7 mouse cellular contexts compared by ENCODE assay signal in genomic region chr17:33779271-33779966, GRCm38 (mm10). TPM values are rescaled to one million over a fixed set of nuclear protein-coding genes. Genes with fewer than 3 reads are reported as not detected.
DNase-seq lines count a peak whose midpoint lies in the region; ATAC-seq and TF ChIP-seq lines count a peak whose summit lies in the region.

No protein-coding gene starts in this region.

- H3K27ac ChIP-seq in embryonic facial prominence, embryonic 13.5 days, result peak overlapping the region; percentile 94
- peak overlapping the region; percentile 88 for H3K27ac ChIP-seq in heart, adult 2 months
- peak overlapping the region; percentile 75 for H3K27ac ChIP-seq in kidney, adult 2 months (ENCODE audit: insufficient read depth, low read depth, low read length)
- peak overlapping the region; percentile 53; the same call in 1 of the 2 replicates for H3K27ac ChIP-seq in midbrain, embryonic 15.5 days
- peak overlapping the region; percentile 84 for H3K27ac ChIP-seq in stomach, postnatal 0 days (replicated peaks)

- intact Hi-C loops in heart, adult 2 months (cut with DNase I), result loop anchor here (2.0 kb wide), 1 partner anchor 23 kb away; no protein-coding TSS in a partner anchor
- intact Hi-C loops in left cerebral cortex, postnatal 36 days (cut with DNase I), result no loop called here

- H3K9me3 ChIP-seq in embryonic facial prominence, embryonic 13.5 days, result no peaks in the 10 kb centered on the region
- H3K9me3 ChIP-seq in midbrain, embryonic 15.5 days, result no peaks in the 10 kb centered on the region
- no peaks in the 10 kb centered on the region for H3K9me3 ChIP-seq in stomach, postnatal 0 days (ENCODE audit: control insufficient read depth, low read length)

- 18% methylated on average over 9 of the region's 9 CpGs for WGBS in embryonic facial prominence, embryonic 13.5 days
- WGBS in heart, adult 2 months, result 5% methylated on average over 9 of the region's 9 CpGs
- WGBS in kidney, adult 2 months, result 13% methylated on average over 9 of the region's 9 CpGs
- 56% methylated on average over 9 of the region's 9 CpGs for WGBS in midbrain, embryonic 15.5 days
- WGBS in stomach, postnatal 0 days, result 18% methylated on average over 9 of the region's 9 CpGs

- peak; percentile 58; the same call in 1 of the 2 replicates for TF ChIP-seq POLR2A in heart, adult 2 months (IDR thresholded peaks at IDR 0.05; ENCODE audit: insufficient read depth, low read depth, low read length)
- peak; percentile 35 for TF ChIP-seq POLR2A in kidney, adult 2 months (IDR thresholded peaks at IDR 0.05; ENCODE audit: low read depth, low read length)

- peak; percentile 98 for TF ChIP-seq EP300 in heart, adult 2 months (IDR thresholded peaks at IDR 0.05; ENCODE audit: insufficient read depth, low read depth, low read length)
- TF ChIP-seq EP300 in stomach, postnatal 0 days (optimal IDR thresholded peaks at IDR 0.05), result peak; percentile 81

- peak; percentile 91 for ATAC-seq in embryonic facial prominence, embryonic 13.5 days (ENCODE audit: insufficient number of reproducible peaks, insufficient read depth, low FRiP score, low TSS enrichment, low read depth)
- ATAC-seq in midbrain, embryonic 15.5 days (replicated peaks), result peak; percentile 65
- ATAC-seq in stomach, postnatal 0 days (ENCODE audit: low FRiP score, low TSS enrichment), result peak; percentile 85

- H3K79me2 ChIP-seq in heart, adult 2 months (replicated peaks; ENCODE audit: control insufficient read depth, insufficient read depth, low read length), result no peaks in the 10 kb centered on the region

- no peaks in the 10 kb centered on the region for H3K27me3 ChIP-seq in embryonic facial prominence, embryonic 13.5 days
- no peaks in the 10 kb centered on the region for H3K27me3 ChIP-seq in heart, adult 2 months (ENCODE audit: control insufficient read depth, insufficient read depth, low read length)
- H3K27me3 ChIP-seq in kidney, adult 2 months (replicated peaks; ENCODE audit: control insufficient read depth, insufficient read depth, low read length), result no peaks in the 10 kb centered on the region
- H3K27me3 ChIP-seq in midbrain, embryonic 15.5 days (replicated peaks), result 0 out of 2 replicates have a peak, but pooled peaks cover 3% of the 10 kb centered on the region
- no peaks in the 10 kb centered on the region for H3K27me3 ChIP-seq in stomach, postnatal 0 days (ENCODE audit: control insufficient read depth, insufficient read depth, low read length)

- peaks cover 43% of the 10 kb centered on the region for H3K36me3 ChIP-seq in embryonic facial prominence, embryonic 13.5 days
- H3K36me3 ChIP-seq in heart, adult 2 months (ENCODE audit: control insufficient read depth, insufficient read depth, low read length), result peaks cover 8% of the 10 kb centered on the region
- peaks cover 5% of the 10 kb centered on the region; the same call in 1 of the 2 replicates for H3K36me3 ChIP-seq in kidney, adult 2 months (ENCODE audit: control insufficient read depth, insufficient read depth, low read length)
- H3K36me3 ChIP-seq in midbrain, embryonic 15.5 days (replicated peaks), result no peaks in the 10 kb centered on the region
- no peaks in the 10 kb centered on the region for H3K36me3 ChIP-seq in stomach, postnatal 0 days (ENCODE audit: control insufficient read depth, insufficient read depth, low read length)

- 0 out of 2 replicates have a peak overlapping the region, but pooled peaks have one; percentile 16 for H3K9ac ChIP-seq in embryonic facial prominence, embryonic 13.5 days
- H3K9ac ChIP-seq in heart, adult 2 months (ENCODE audit: low read depth, low read length), result no peak overlapping the region; the same call in 1 of the 2 replicates
- no peak overlapping the region for H3K9ac ChIP-seq in midbrain, embryonic 15.5 days
- peak overlapping the region; percentile 24 for H3K9ac ChIP-seq in stomach, postnatal 0 days (ENCODE audit: low read length)

- H3K4me3 ChIP-seq in embryonic facial prominence, embryonic 13.5 days, result peak overlapping the region; percentile 55
- H3K4me3 ChIP-seq in heart, adult 2 months, result peak overlapping the region; percentile 56
- peak overlapping the region; percentile 28 for H3K4me3 ChIP-seq in kidney, adult 2 months (ENCODE audit: insufficient read depth, low read depth, low read length)
- no peak overlapping the region for H3K4me3 ChIP-seq in midbrain, embryonic 15.5 days
- H3K4me3 ChIP-seq in stomach, postnatal 0 days (ENCODE audit: low read depth, low read length), result peak overlapping the region; percentile 24

- H3K4me1 ChIP-seq in embryonic facial prominence, embryonic 13.5 days, result peaks cover 61% of the 10 kb centered on the region
- peaks cover 27% of the 10 kb centered on the region for H3K4me1 ChIP-seq in heart, adult 2 months (ENCODE audit: control insufficient read depth, insufficient read depth, low read length)
- H3K4me1 ChIP-seq in kidney, adult 2 months (ENCODE audit: control insufficient read depth, insufficient read depth, low read length), result peaks cover 38% of the 10 kb centered on the region
- peaks cover 13% of the 10 kb centered on the region for H3K4me1 ChIP-seq in midbrain, embryonic 15.5 days
- H3K4me1 ChIP-seq in stomach, postnatal 0 days (replicated peaks; ENCODE audit: control insufficient read depth, insufficient read depth), result peaks cover 31% of the 10 kb centered on the region

- TF ChIP-seq CTCF in heart, adult 2 months (IDR thresholded peaks at IDR 0.05), result no peak
- no peak for TF ChIP-seq CTCF in kidney, adult 2 months (conservative IDR thresholded peaks at IDR 0.05; ENCODE audit: insufficient read depth, insufficient read length, low read depth, low read length)
- no peak for TF ChIP-seq CTCF in stomach, postnatal 0 days (IDR thresholded peaks at IDR 0.05; ENCODE audit: low read depth)

- DNase-seq in brain, adult 2 months (ENCODE audit: low read depth, low spot score), result peak; percentile 82
- peak; percentile 95 to 96 for DNase-seq in heart, adult 2 months
- DNase-seq in kidney, adult 2 months, result peak; percentile 99
- peak; percentile 67 to 80 for DNase-seq in left cerebral cortex, postnatal 36 days (ENCODE audit: low spot score in 2 of 2)
- peak; percentile 87 for DNase-seq in stomach, postnatal 0 days (ENCODE audit: low spot score)

- H3K4me2 ChIP-seq in embryonic facial prominence, embryonic 13.5 days, result peak overlapping the region; percentile 84
- peak overlapping the region; percentile 82; the same call in 1 of the 2 replicates for H3K4me2 ChIP-seq in midbrain, embryonic 15.5 days
- H3K4me2 ChIP-seq in stomach, postnatal 0 days (replicated peaks; ENCODE audit: low read depth), result peak overlapping the region; percentile 75

RNA-seq across cellular contexts. Expression of gene Angptl4, which starts 2.2 kb away (rescaled TPM):
- 53.0 and 60.7 TPM in 2 replicates for polyA plus RNA-seq in embryonic facial prominence, embryonic 13.5 days (2015; fragmentation: Nextera tagmentation; extraction: Ambion mirVana)
- 1 to 10 TPM; 4.7 to 7.2 TPM for total RNA-seq in heart, adult 2 months (2021)
- polyA plus RNA-seq in heart, adult 2 months (2012; rRNA removed), result 13.2 and 18.9 TPM in 2 replicates
- 19.2 and 21.0 TPM in 2 replicates for polyA plus RNA-seq in kidney, adult 2 months (2012; rRNA removed)
- 1 to 10 TPM; 3.3 to 4.8 TPM for total RNA-seq in left cerebral cortex, postnatal 36 days (2021)
- polyA plus RNA-seq in midbrain, embryonic 15.5 days (2015; fragmentation: Nextera tagmentation; extraction: Ambion mirVana), result 22.6 and 23.3 TPM in 2 replicates
- polyA plus RNA-seq in stomach, postnatal 0 days (2015; fragmentation: Nextera tagmentation; extraction: Ambion mirVana), result 31.3 and 42.4 TPM in 2 replicates

RNA-seq across cellular contexts. Expression of gene Rab11b, which starts 19.1 kb away (rescaled TPM):
- polyA plus RNA-seq in embryonic facial prominence, embryonic 13.5 days (2015; fragmentation: Nextera tagmentation; extraction: Ambion mirVana), result 324 and 385 TPM in 2 replicates
- 100 to 1,000 TPM; 238 to 272 TPM for total RNA-seq in heart, adult 2 months (2021)
- polyA plus RNA-seq in heart, adult 2 months (2012; rRNA removed), result 388 and 477 TPM in 2 replicates
- polyA plus RNA-seq in kidney, adult 2 months (2012; rRNA removed), result 291 and 303 TPM in 2 replicates
- total RNA-seq in left cerebral cortex, postnatal 36 days (2021), result 100 to 1,000 TPM; 328 to 372 TPM
- 630 and 639 TPM in 2 replicates for polyA plus RNA-seq in midbrain, embryonic 15.5 days (2015; fragmentation: Nextera tagmentation; extraction: Ambion mirVana)
- polyA plus RNA-seq in stomach, postnatal 0 days (2015; fragmentation: Nextera tagmentation; extraction: Ambion mirVana), result 164 TPM in 2 replicates

RNA-seq across cellular contexts. Expression of gene Kank3, which starts 30.9 kb away (rescaled TPM):
- polyA plus RNA-seq in embryonic facial prominence, embryonic 13.5 days (2015; fragmentation: Nextera tagmentation; extraction: Ambion mirVana), result 34.4 and 37.9 TPM in 2 replicates
- 10 to 100 TPM; 54.6 to 61.0 TPM for total RNA-seq in heart, adult 2 months (2021)
- 139 and 168 TPM in 2 replicates for polyA plus RNA-seq in heart, adult 2 months (2012; rRNA removed)
- 83.0 and 89.3 TPM in 2 replicates for polyA plus RNA-seq in kidney, adult 2 months (2012; rRNA removed)
- 10 to 100 TPM; 27.0 to 44.8 TPM for total RNA-seq in left cerebral cortex, postnatal 36 days (2021)
- polyA plus RNA-seq in midbrain, embryonic 15.5 days (2015; fragmentation: Nextera tagmentation; extraction: Ambion mirVana), result 51.5 and 53.4 TPM in 2 replicates
- polyA plus RNA-seq in stomach, postnatal 0 days (2015; fragmentation: Nextera tagmentation; extraction: Ambion mirVana), result 17.1 and 20.3 TPM in 2 replicates

RNA-seq across cellular contexts. Expression of gene Rps28, which starts 44.9 kb away (rescaled TPM):
- 1,111 and 1,168 TPM in 2 replicates for polyA plus RNA-seq in embryonic facial prominence, embryonic 13.5 days (2015; fragmentation: Nextera tagmentation; extraction: Ambion mirVana)
- total RNA-seq in heart, adult 2 months (2021), result 100 to 1,000 TPM; 683 to 757 TPM
- 329 and 480 TPM in 2 replicates for polyA plus RNA-seq in heart, adult 2 months (2012; rRNA removed)
- 620 and 1,023 TPM in 2 replicates for polyA plus RNA-seq in kidney, adult 2 months (2012; rRNA removed)
- 100 to 1,000 TPM; 651 to 708 TPM for total RNA-seq in left cerebral cortex, postnatal 36 days (2021)
- polyA plus RNA-seq in midbrain, embryonic 15.5 days (2015; fragmentation: Nextera tagmentation; extraction: Ambion mirVana), result 476 TPM in 2 replicates
- polyA plus RNA-seq in stomach, postnatal 0 days (2015; fragmentation: Nextera tagmentation; extraction: Ambion mirVana), result 1,008 and 1,055 TPM in 2 replicates

RNA-seq across cellular contexts. Expression of gene Ndufa7, which starts 45.0 kb away (rescaled TPM):
- 464 and 506 TPM in 2 replicates for polyA plus RNA-seq in embryonic facial prominence, embryonic 13.5 days (2015; fragmentation: Nextera tagmentation; extraction: Ambion mirVana)
- 100 to 1,000 TPM; 609 to 707 TPM for total RNA-seq in heart, adult 2 months (2021)
- polyA plus RNA-seq in heart, adult 2 months (2012; rRNA removed), result 755 and 759 TPM in 2 replicates
- polyA plus RNA-seq in kidney, adult 2 months (2012; rRNA removed), result 672 and 745 TPM in 2 replicates
- 100 to 1,000 TPM; 212 to 213 TPM for total RNA-seq in left cerebral cortex, postnatal 36 days (2021)
- 467 and 476 TPM in 2 replicates for polyA plus RNA-seq in midbrain, embryonic 15.5 days (2015; fragmentation: Nextera tagmentation; extraction: Ambion mirVana)
- 497 TPM in 2 replicates for polyA plus RNA-seq in stomach, postnatal 0 days (2015; fragmentation: Nextera tagmentation; extraction: Ambion mirVana)

Comparison
In these comparisons a context has a peak if more than half of its experiments do, and no peak if none do; other contexts are left out.
1. H3K9ac ChIP-seq: peak in embryonic facial prominence, embryonic 13.5 days (single experiment) and stomach, postnatal 0 days (single experiment); none in heart, adult 2 months (single experiment) and midbrain, embryonic 15.5 days (single experiment).
2. Peak in every context shown above with its lines, with median percentiles within 50 percentile points of each other: DNase-seq, ATAC-seq, H3K27ac ChIP-seq and H3K4me2 ChIP-seq.